Mouse (Mus musculus): Measurements from ENCODE around the gene Neb. TPM values are rescaled to one million over a fixed set of nuclear protein-coding genes. Genes with fewer than 3 reads are reported as not detected.

Gene Neb
- polyA plus RNA-seq, 1 experiment from 2014 or later = 9.2 TPM

- no peaks in the 10 kb centered on the region for H3K4me1 ChIP-seq (replicated peaks)
- no peaks in the 10 kb centered on the region for H3K9me3 ChIP-seq (replicated peaks)
- 47% methylated on average over 4 of the region's 4 CpGs for WGBS (ENCODE audit: insufficient replicate concordance)
- ATAC-seq (ENCODE audit: insufficient read depth) = no peak
- H3K9ac ChIP-seq = no peak overlapping the region
- H3K4me2 ChIP-seq = no peak overlapping the region
- no peak overlapping the region for H3K4me3 ChIP-seq (replicated peaks)
- no peaks in the 10 kb centered on the region for H3K27me3 ChIP-seq
- no peak overlapping the region for H3K27ac ChIP-seq (replicated peaks)
- no peaks in the 10 kb centered on the region for H3K36me3 ChIP-seq (replicated peaks)
Measured at GRCm38 (mm10) chr2:52310757-52311156, 67.5 kb downstream of the Neb start.

GRCm38 (mm10) chr2:52306635-52307034, 71.6 kb downstream of the Neb start:
- no peak overlapping the region for H3K27ac ChIP-seq (replicated peaks)
- no peak overlapping the region for H3K4me2 ChIP-seq
- H3K9me3 ChIP-seq (replicated peaks) = no peaks in the 10 kb centered on the region
- no peak overlapping the region for H3K4me3 ChIP-seq (replicated peaks)
- H3K4me1 ChIP-seq (replicated peaks) = no peaks in the 10 kb centered on the region
- 60% methylated on average over 5 of the region's 5 CpGs for WGBS (ENCODE audit: insufficient replicate concordance)
- H3K36me3 ChIP-seq (replicated peaks) = no peaks in the 10 kb centered on the region
- ATAC-seq (ENCODE audit: insufficient read depth) = no peak
- no peak overlapping the region for H3K9ac ChIP-seq
- H3K27me3 ChIP-seq = no peaks in the 10 kb centered on the region

- Histone ChIP-seq H3K9me3 (replicated peaks) (no peaks in the 10 kb centered on the region), H3K9ac (no peak overlapping the region)
- no peak for ATAC-seq (ENCODE audit: insufficient read depth)
Measured at GRCm38 (mm10) chr2:52304554-52304953, 73.7 kb downstream of the Neb start.

GRCm38 (mm10) chr2:52303405-52303804, 74.9 kb downstream of the Neb start:
- Histone ChIP-seq H3K27me3 (no peaks in the 10 kb centered on the region), H3K4me1 (replicated peaks) (no peaks in the 10 kb centered on the region), H3K4me2 (no peak overlapping the region), H3K36me3 (replicated peaks) (no peaks in the 10 kb centered on the region), H3K9ac (no peak overlapping the region), H3K27ac (replicated peaks) (no peak overlapping the region), H3K9me3 (replicated peaks) (no peaks in the 10 kb centered on the region), H3K4me3 (replicated peaks) (no peak overlapping the region)
- 49% methylated on average over 1 of the region's 1 CpGs for WGBS (ENCODE audit: insufficient replicate concordance)
- no peak for ATAC-seq (ENCODE audit: insufficient read depth)

More at GRCm38 (mm10) chr2:52304554-52304953, 73.7 kb downstream of the Neb start:
- no peaks in the 10 kb centered on the region for H3K27me3 ChIP-seq
- H3K36me3 ChIP-seq (replicated peaks) = no peaks in the 10 kb centered on the region
- no peak overlapping the region for H3K4me2 ChIP-seq
- WGBS (ENCODE audit: insufficient replicate concordance) = 54% methylated on average over 3 of the region's 3 CpGs
- no peaks in the 10 kb centered on the region for H3K4me1 ChIP-seq (replicated peaks)
- no peak overlapping the region for H3K4me3 ChIP-seq (replicated peaks)
- H3K27ac ChIP-seq (replicated peaks) = no peak overlapping the region

- no peak overlapping the region for H3K4me2 ChIP-seq
- no peak overlapping the region for H3K27ac ChIP-seq (replicated peaks)
- H3K36me3 ChIP-seq (replicated peaks) = no peaks in the 10 kb centered on the region
- no peaks in the 10 kb centered on the region for H3K4me1 ChIP-seq (replicated peaks)
- H3K9me3 ChIP-seq (replicated peaks) = no peaks in the 10 kb centered on the region
- WGBS (ENCODE audit: insufficient replicate concordance) = 71% methylated on average over 5 of the region's 5 CpGs
- no peak overlapping the region for H3K4me3 ChIP-seq (replicated peaks)
- H3K27me3 ChIP-seq = no peaks in the 10 kb centered on the region
- ATAC-seq (ENCODE audit: insufficient read depth) = no peak
- no peak overlapping the region for H3K9ac ChIP-seq
Measured at GRCm38 (mm10) chr2:52297969-52298368, 80.3 kb downstream of the Neb start.

DNA sequence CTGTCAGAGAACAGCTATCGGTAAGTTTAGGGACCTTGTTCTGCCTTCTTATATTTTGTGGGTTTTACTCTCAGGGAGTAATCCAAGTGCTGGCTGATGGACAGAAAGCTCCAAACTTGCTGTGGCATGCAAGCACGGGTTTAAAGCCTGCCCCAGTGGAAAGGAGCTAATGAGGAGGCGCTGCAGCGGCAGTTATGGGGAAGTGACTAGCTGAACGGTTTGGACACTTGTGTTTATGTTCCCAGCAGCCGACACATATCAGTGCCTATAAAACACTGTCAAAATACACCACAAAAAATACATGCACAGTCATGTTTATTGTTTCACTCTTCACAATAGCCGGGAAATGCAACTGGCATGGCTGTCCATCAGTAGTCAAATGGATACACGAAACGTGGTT, 81.5 kb downstream of the Neb start:
- no peak for ATAC-seq (ENCODE audit: insufficient read depth)
- H3K4me1 ChIP-seq (replicated peaks) = no peaks in the 10 kb centered on the region
- H3K27me3 ChIP-seq = no peaks in the 10 kb centered on the region
- no peak overlapping the region for H3K4me2 ChIP-seq
- H3K9ac ChIP-seq = no peak overlapping the region
- H3K36me3 ChIP-seq (replicated peaks) = no peaks in the 10 kb centered on the region
- H3K27ac ChIP-seq (replicated peaks) = no peak overlapping the region
- 51% methylated on average over 9 of the region's 9 CpGs for WGBS (ENCODE audit: insufficient replicate concordance)
- no peaks in the 10 kb centered on the region for H3K9me3 ChIP-seq (replicated peaks)
- H3K4me3 ChIP-seq (replicated peaks) = no peak overlapping the region

DNA sequence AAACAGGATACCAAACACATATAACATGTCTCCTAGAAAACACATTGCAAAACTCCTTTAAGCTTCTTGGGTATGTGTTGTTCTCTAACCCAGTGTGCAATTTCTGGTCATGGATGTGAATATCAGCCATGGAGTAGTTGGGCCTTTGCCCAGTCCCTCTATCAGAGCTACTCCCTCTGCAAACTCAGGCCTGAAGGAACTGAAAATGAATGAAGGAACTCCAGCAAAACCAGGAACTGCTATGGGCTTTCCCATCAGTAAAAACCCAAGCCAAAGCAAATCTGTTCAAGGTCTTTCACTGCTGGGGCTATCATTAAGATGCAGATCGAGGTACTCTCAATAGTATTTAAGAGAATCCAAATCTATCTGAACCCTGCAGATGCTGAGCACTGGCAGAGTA, 90.8 kb downstream of the Neb start:
- Histone ChIP-seq H3K27ac (replicated peaks) (no peak overlapping the region), H3K4me2 (no peak overlapping the region), H3K4me1 (replicated peaks) (no peaks in the 10 kb centered on the region), H3K9ac (no peak overlapping the region), H3K9me3 (replicated peaks) (no peaks in the 10 kb centered on the region), H3K36me3 (replicated peaks) (no peaks in the 10 kb centered on the region), H3K4me3 (replicated peaks) (no peak overlapping the region), H3K27me3 (no peaks in the 10 kb centered on the region)
- WGBS (ENCODE audit: insufficient replicate concordance) = 39% methylated on average over 1 of the region's 1 CpGs
- no peak for ATAC-seq (ENCODE audit: insufficient read depth)

DNA sequence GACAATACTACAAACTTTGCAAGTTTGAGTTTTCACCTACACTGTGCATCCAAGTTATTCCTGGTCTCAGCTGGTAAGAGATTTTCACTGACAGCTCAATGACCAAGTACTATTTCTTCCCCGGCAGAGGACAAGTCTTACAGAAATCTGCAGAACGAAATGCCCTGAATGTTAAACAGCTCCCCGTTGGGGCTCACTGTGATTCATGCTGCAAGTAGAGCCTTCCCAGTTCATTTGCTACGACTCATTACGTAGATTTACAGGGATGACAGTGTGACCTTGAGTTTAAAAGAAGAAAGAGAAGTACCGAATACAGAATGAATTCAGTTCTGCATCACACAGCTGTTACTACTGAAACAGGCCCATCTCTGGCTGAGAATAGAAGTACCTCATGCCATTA, 91.9 kb downstream of the Neb start:
- Histone ChIP-seq H3K27ac (replicated peaks) (no peak overlapping the region), H3K4me2 (no peak overlapping the region), H3K27me3 (no peaks in the 10 kb centered on the region), H3K36me3 (replicated peaks) (no peaks in the 10 kb centered on the region), H3K9ac (no peak overlapping the region), H3K9me3 (replicated peaks) (no peaks in the 10 kb centered on the region), H3K4me3 (replicated peaks) (no peak overlapping the region), H3K4me1 (replicated peaks) (no peaks in the 10 kb centered on the region)
- 67% methylated on average over 6 of the region's 6 CpGs for WGBS (ENCODE audit: insufficient replicate concordance)
- ATAC-seq (ENCODE audit: insufficient read depth) = no peak

- Histone ChIP-seq H3K27me3 (no peaks in the 10 kb centered on the region), H3K36me3 (replicated peaks) (no peaks in the 10 kb centered on the region), H3K4me1 (replicated peaks) (no peaks in the 10 kb centered on the region), H3K4me3 (replicated peaks) (no peak overlapping the region), H3K4me2 (no peak overlapping the region), H3K9ac (no peak overlapping the region), H3K9me3 (replicated peaks) (no peaks in the 10 kb centered on the region), H3K27ac (replicated peaks) (no peak overlapping the region)
- WGBS (ENCODE audit: insufficient replicate concordance) = 33% methylated on average over 1 of the region's 1 CpGs
- no peak for ATAC-seq (ENCODE audit: insufficient read depth)
Measured at GRCm38 (mm10) chr2:52272146-52272545, 106.1 kb downstream of the Neb start.

DNA sequence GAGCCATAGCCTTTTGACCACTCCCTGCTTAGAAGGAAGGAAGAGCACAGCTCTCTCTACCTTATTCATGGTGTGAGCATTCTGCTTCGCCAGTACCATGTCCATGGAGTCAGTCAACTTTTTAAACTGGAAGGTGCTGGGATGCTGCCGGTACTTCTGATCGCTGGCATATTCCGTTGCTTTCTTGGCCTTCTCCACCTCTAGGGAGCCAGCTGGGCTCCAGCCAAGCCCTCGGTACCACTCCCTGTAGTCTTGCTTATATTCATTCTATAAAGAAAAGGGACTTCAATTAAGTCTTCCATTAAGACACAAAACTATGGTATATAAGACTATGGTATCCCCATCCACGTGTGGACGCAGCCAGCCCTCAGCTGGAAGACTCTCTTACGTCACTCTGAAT, 107.4 kb downstream of the Neb start:
- no peaks in the 10 kb centered on the region for H3K4me1 ChIP-seq (replicated peaks)
- H3K9me3 ChIP-seq (replicated peaks) = no peaks in the 10 kb centered on the region
- WGBS (ENCODE audit: insufficient replicate concordance) = 73% methylated on average over 8 of the region's 8 CpGs
- no peak overlapping the region for H3K4me2 ChIP-seq
- H3K27me3 ChIP-seq = no peaks in the 10 kb centered on the region
- H3K27ac ChIP-seq (replicated peaks) = no peak overlapping the region
- no peak overlapping the region for H3K4me3 ChIP-seq (replicated peaks)
- no peaks in the 10 kb centered on the region for H3K36me3 ChIP-seq (replicated peaks)
- ATAC-seq (ENCODE audit: insufficient read depth) = no peak
- H3K9ac ChIP-seq = no peak overlapping the region

GRCm38 (mm10) chr2:52262149-52262548, 116.1 kb downstream of the Neb start:
- WGBS (ENCODE audit: insufficient replicate concordance) = 29% methylated on average over 2 of the region's 2 CpGs

DNA sequence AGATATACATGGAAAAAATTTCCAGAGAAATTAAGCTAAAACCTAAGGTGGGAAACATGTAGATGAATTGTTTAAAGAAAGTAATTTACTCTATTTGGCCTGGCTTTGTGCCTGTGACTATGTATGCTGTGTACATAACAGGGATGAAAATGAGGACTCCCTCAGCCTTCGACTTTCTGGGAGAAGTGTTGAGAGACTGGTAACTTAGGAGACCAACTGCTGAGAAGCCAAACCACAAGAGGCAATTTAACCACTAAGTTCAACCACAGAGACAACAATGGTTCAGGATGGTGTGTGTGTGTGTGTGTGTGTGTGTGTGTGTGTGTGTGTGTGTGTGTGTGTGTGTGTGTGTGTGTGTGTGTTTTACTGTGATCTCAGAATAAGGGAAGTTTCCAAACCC, 126.2 kb downstream of the Neb start:
- Histone ChIP-seq H3K4me2 (no peak overlapping the region), H3K27ac (replicated peaks) (no peak overlapping the region), H3K9me3 (replicated peaks) (no peaks in the 10 kb centered on the region), H3K36me3 (replicated peaks) (no peaks in the 10 kb centered on the region), H3K4me3 (replicated peaks) (no peak overlapping the region), H3K9ac (no peak overlapping the region), H3K4me1 (replicated peaks) (no peaks in the 10 kb centered on the region), H3K27me3 (no peaks in the 10 kb centered on the region)
- 5% methylated on average over 1 of the region's 1 CpGs for WGBS (ENCODE audit: insufficient replicate concordance)
- no peak for ATAC-seq (ENCODE audit: insufficient read depth)

More at GRCm38 (mm10) chr2:52262149-52262548, 116.1 kb downstream of the Neb start:
- Histone ChIP-seq H3K27me3 (no peaks in the 10 kb centered on the region), H3K9me3 (replicated peaks) (no peaks in the 10 kb centered on the region), H3K4me2 (no peak overlapping the region), H3K4me3 (replicated peaks) (no peak overlapping the region), H3K36me3 (replicated peaks) (no peaks in the 10 kb centered on the region), H3K4me1 (replicated peaks) (no peaks in the 10 kb centered on the region), H3K9ac (no peak overlapping the region), H3K27ac (replicated peaks) (no peak overlapping the region)
- no peak for ATAC-seq (ENCODE audit: insufficient read depth)

Data from liver, embryonic 15.5 days (tissue).